Mouse (Mus musculus): ENCODE results near the gene Serpina1e.

Gene Serpina1e

GRCm38 (mm10) chr12:103958798-103959197 lies at the start of gene Serpina1e:
Gene Serpina1e, minus strand, starts transcription at chr12:103958975.
- DNase-seq (ENCODE audit: low spot score in 2 of 2), result no peak

DNA sequence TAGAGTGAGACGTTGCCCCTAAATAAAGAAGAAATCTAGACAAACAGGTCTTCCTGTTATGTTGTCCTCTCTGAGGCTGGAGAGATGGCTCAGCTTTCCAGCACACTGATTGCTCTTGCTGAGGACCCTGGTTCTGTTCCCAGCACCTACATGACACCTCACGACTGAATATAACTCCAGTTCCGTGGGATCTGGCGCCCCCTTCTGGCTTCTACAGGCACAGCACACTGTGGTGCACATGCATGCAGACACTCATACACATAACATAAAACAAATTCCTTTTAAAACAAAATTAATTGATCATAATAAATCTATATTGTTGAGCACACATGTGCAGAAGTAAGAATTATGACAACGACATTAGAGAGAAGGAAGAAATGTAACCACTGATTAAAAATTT lies 45.9 kb upstream of the Serpina1e start:
- no peak for DNase-seq (ENCODE audit: low spot score in 2 of 2)

- DNase-seq (ENCODE audit: low spot score in 2 of 2), result no peak
Measured at GRCm38 (mm10) chr12:104003238-104003612, 44.5 kb upstream of the Serpina1e start.

- DNase-seq (ENCODE audit: low spot score in 2 of 2), result no peak
Measured at GRCm38 (mm10) chr12:104002569-104003237, 43.9 kb upstream of the Serpina1e start.

GRCm38 (mm10) chr12:104000594-104000993 lies 41.8 kb upstream of the Serpina1e start:
- no peak for DNase-seq (ENCODE audit: low spot score in 2 of 2)

GRCm38 (mm10) chr12:103999611-104000010 lies 40.8 kb upstream of the Serpina1e start:
- no peak for DNase-seq (ENCODE audit: low spot score in 2 of 2)

GRCm38 (mm10) chr12:103996513-103996912 lies 37.7 kb upstream of the Serpina1e start:
- DNase-seq (ENCODE audit: low spot score in 2 of 2), result no peak

DNA sequence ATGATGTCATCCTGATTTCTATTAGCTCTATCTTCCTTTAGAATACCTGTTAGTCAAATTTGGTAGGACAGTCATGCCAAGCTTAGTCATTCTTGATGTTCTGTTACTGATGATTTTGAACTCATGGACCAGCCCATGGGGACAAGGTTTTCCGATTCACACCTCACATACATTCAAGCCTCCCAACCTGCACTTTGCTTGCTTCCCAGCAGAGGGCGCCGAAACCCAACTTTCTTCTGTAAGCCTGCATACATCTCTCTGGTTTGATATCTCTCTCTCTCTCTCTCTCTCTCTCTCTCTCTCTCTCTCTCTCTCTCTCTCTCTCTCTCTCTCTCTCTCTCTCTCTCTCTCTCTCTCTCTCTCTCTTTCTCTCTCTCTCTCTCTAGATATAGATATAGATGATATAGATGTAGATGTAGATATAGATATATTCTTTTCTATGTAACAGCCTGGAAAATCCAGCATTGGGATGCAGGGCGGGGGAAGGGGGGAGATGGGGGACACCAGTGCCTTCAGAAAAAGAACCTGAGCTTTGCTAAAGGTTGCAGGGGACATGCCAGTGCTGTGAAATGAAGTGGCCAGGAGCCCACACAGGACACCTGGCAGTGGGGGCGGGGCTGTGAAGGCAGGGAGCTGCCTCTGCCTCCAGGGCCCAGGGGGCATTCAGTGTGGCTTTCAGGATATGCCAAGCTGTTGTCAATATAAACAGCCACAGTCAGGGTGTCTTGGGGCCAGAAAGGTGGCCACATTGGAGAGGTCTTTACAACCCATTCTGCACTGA lies 36.7 kb upstream of the Serpina1e start:
- DNase-seq (ENCODE audit: low spot score in 2 of 2), result peak; percentile 21 to 64

DNA sequence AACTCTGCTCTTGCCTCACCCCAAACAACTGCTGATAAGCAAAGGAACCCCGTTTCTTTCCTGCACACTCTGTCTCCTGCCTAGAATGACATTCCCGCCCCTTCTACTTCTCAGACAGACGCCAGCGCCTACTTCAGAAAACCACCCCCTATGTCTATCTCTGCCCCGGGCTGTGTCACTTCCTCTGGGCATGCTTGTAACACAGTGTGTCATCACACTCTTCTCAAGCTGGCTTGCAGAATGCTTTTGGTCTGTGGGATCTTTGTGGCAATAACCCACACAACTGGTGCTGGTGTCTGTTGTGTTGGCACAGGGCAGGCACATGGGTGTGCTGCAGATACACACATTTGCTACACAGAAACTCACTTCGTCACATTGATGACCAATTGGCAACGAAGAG lies 34.2 kb upstream of the Serpina1e start:
- DNase-seq (ENCODE audit: low spot score in 2 of 2), result no peak

DNA sequence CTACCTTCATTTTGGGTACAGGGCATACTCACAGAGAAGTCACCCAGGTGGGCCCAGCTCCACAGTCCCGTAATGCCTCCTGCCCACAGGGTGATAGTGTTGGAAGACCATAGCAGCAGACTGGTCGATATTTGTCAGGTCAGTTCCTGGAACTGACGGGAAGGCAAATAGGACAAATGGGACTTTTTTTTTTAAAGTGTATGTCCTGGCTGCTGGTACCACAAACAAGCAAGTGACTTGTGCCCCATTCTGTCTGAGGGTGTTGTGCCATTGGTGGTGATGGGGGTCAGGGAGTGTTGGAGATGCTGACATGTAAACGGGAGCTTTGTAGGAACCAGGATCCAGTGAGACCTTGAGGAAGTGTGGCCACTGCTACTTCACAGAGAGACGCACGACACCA lies 31.1 kb upstream of the Serpina1e start, which contains the start of gene Serpina11:
TSS of gene Serpina11 (minus strand) at position 101 of the 400 bp plus-strand sequence.
- no peak for DNase-seq (ENCODE audit: low spot score in 2 of 2)

GRCm38 (mm10) chr12:103989514-103989767 lies 30.7 kb upstream of the Serpina1e start:
- no peak for DNase-seq (ENCODE audit: low spot score in 2 of 2)

DNA sequence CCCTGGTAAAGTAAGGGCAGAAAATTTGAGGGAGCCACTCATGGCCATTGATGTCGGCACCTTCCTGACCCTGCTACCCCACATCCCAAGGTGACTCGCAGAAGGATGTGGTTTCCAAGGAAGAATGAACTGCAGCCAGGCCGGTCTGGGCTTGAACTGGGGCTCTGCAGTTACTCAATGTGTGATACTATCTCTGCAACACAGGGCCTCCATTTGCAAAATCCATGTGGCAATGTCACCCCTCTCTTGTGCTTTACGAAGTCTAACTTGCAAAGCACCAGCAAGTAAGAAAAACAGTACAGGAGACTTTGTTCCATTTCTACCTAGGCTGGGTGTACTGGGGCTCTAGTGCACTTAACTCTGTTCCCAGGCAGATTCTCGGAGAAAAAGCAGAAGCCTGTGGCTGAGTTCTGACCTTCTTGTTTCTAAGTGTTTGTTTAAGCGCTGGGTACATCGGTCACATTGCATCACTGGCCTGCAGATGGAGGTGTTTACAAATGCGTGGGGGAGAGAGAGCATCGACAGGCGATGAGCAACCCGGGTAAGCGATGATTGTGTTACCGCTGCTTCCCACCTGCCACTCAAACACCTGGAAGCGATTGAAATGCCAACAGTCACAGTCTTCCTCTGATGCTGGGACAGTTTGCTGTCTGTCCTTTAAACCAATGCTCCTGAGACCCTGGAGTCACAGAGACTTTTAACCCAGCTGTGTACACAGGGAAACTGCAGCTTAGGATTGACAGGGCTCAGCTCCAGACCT lies 30.2 kb upstream of the Serpina1e start:
- DNase-seq (ENCODE audit: low spot score in 2 of 2), result no peak

DNA sequence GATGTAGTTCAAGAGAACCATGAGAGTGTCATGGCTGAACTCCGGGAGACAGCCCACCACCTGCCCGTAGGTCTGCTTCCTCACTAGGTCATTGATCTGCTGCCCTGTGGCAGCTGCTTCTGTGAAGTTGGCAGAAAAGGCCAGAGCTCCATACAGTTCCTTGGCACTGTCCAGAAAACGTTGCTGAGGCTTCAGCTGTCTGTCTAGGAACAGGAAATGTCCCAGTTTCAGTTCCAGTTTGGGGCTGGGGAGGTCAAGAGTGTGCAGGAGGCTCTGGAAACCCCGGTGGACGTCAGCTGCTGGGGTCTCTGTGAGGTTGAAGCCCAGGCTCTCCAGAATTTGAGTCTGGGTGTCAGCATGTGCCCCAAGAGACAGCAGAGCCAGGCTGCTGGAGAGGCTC lies 27.1 kb upstream of the Serpina1e start:
- DNase-seq (ENCODE audit: low spot score in 2 of 2), result no peak

DNA sequence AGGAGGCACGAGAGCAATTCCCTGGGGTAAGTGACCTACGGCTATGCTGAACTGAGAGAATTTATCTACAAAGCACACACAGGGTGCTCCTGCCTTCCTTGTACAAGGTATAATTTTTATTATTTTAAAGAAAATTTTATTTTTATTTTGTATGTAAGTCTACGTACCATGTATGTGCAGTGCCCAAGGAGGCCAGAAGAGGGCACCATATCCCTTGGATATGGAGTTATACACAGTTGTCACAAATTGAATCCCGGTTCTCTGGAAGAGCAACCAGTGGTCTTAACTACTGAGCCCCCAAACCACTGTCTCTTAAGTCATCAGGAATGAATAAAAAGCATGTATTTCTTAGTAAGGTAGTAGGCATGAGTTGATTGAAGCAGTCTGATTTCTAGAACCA lies 26.2 kb upstream of the Serpina1e start:
- peak in 1 of 2 experiments; percentile 45 for DNase-seq (ENCODE audit: low spot score in 2 of 2)

DNA sequence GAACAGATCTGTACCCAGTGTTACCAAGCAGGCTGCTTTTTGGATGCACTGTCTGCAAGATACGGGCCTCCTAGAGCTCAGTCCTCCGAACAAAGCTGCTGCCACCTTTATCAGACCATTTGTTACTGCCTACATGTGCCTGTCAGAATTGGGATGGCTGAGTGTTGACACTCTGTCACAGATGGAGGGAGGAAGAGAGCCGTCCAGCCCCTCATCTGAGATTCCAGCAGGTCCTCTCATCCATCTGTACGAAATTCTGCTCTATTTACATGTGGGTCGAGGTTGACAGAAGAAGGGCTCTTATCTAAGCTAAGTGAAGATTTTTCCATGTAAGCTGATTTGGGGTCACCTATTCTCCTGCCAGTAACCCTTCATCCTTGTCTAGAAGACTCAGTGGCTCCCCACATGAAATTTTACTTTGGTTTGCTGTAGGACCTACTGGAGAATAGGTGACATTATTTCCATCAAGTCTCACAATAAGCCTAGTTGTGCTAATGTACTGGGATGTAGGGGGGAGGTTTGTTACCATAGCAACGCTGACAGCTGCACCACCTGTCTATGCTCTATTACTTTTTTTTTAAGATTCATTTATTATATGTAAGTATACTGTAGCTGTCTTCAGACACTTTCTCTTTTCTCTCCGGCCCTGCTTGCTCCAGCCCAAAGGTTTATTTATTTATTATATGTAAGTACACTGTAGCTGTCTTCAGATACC lies 23.0 kb upstream of the Serpina1e start:
- no peak for DNase-seq (ENCODE audit: low spot score in 2 of 2)

DNA sequence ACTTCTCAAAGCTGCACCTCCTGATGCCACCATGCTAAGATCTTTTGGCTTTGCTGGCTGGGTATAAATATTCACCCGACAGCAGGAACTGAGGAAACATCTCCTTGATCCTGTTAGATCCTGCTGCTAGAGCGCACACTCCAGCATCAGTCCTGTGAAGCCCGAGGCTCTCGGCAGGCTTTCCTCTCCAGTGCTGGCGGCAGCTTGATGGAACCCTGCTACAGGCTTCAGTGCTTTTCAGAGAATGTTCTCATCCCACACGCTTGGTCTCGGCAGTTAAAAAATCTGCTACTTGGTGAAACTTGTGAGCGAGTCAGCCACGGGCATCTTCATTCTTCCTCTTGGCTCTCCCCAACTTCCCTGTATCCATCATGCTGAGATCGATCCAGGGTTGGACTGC lies 19.5 kb upstream of the Serpina1e start:
- no peak for DNase-seq (ENCODE audit: low spot score in 2 of 2)

DNA sequence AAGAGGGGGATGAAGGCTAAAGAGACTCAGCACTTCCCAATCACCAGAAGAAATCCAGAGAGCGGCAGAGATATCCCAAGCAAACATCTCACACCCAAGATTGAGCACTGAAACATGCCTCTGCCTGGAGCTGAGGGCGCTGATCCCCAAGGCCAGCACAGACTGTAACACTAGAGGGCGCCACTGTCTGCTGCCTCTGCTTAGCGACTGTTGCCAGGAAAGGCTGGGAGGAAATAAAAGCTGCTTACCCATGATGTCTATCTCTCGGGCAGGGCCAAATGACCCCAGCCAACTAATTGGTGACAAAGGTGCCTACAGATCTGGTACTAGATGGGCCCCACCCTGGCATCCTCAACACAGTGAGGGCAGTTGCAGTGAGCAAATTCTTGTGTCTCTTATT lies 19.1 kb upstream of the Serpina1e start:
- no peak for DNase-seq (ENCODE audit: low spot score in 2 of 2)

GRCm38 (mm10) chr12:103977060-103977459 lies 18.3 kb upstream of the Serpina1e start:
- DNase-seq (ENCODE audit: low spot score in 2 of 2), result no peak

GRCm38 (mm10) chr12:103971080-103971479 lies 12.3 kb upstream of the Serpina1e start:
- no peak for DNase-seq (ENCODE audit: low spot score in 2 of 2)

GRCm38 (mm10) chr12:103969577-103970116 lies 10.9 kb upstream of the Serpina1e start:
- no peak for DNase-seq (ENCODE audit: low spot score in 2 of 2)

DNA sequence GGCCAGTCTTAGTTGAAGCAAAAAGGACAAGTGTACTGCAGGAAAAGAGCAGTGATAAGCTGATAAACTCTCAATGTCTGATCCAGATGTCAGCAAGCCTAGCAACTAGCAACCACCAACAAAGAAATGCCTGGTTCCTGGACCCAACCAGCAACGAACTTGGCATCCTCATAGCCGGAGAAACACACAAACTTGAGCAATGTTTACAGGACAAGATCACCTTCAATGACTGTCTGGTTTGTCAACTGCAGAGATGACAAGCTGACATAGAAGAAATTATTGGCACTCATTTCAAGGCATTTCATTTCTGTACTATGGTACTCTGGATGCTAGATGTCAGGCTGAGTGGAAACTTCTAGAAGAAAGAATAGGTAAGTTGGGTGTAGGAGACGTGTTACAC lies 8.0 kb upstream of the Serpina1e start:
- DNase-seq (ENCODE audit: low spot score in 2 of 2), result no peak

DNA sequence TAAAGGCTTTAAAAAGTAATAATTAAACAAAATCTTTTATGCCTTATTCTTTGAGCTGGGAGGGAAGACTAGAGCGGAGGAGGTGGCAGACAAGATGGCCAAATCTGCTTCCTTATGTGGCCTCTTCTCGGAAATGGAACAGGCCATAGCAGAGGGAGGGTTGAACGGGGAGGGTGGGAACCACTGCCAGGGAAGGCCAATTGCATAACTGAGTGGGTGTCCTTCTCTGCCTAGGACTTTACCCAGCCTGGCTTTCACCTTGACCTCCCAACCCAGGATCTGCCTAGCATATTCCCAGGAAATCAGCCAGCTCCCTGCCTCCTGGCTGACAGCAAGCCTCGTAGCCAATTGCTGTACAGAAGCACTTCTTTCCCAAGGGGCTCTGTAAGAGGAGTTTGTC lies 4.5 kb upstream of the Serpina1e start:
- DNase-seq (ENCODE audit: low spot score in 2 of 2), result no peak

Measured in spleen, postnatal 10 days (tissue).